Mouse (Mus musculus) T-cell, adult 2 months (primary cell): ENCODE data around the gene Slc20a1.

Experiments
- DNase-seq: peaks from one replicate; pipeline ENCODE4 v3.0.0; 2022; ENCODE audit warnings: low spot score

Gene Slc20a1

DNA sequence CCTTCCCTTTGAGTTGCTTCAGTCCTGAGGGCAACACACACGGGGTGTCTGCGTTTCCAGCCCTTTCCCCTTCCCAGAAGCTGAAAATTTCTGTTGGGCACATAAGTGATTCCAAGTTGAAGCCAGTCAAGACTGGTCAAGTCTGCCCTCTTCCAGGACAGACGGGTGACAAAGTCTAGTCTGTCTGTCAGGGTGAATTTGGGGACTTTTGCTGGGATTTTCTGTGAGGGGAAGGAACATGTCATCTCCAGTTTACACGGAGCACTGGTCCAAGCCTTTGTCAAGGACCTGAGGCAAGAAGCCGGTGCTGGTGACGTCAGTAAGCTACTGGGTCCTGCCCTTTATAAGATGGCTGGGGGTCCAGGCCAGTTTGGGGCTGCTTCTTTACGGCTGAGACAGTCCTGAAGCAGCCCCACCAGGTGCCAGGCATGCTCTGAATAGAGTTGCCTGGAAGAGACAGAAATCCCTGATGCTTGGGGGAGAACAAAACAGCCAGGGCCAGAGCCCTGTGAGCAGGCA, 28.5 kb downstream of the Slc20a1 start:
- DNase-seq: no peak

DNA sequence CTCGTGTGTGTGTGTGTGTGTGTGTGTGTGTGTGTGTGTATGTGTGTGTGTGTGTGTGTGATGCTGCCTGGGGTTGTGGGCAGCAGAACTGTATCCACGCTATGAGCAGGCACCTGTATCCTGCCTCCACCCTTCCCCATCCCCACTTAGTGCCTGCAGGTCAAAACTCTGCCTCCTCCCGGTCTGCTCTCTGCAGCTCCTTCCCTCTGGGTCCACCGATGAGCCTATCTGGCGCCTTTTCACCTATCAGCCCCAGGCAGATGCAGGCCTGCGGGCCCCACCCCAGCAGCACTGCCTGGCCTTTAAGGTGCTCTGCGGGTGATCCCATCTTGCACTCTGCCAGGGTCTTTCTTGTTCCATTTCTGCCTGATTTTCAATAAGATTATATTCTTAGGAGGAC, 29.1 kb downstream of the Slc20a1 start:
- no peak for DNase-seq

GRCm38 (mm10) chr2:129228571-129228970, 30.0 kb downstream of the Slc20a1 start:
- no peak for DNase-seq

DNA sequence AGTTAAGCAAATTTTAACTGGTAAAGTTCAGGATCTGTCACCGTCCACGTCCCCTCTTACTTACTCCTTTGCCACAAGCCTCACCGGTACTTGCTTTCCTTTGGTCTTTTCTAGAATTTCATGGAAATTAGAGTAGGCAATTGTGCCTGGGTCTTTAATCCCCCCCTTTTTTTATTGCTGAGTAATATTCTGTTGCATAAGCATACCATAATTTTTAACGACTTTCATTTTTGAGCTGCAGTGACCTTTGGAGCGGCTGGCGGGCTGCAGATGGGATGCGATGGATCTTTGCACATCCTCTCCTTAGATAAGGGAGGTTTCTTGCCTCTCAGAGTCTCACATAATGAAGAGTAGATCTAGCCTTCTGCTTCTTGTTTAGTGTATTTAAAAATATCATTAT, 30.8 kb downstream of the Slc20a1 start:
- DNase-seq: no peak

DNA sequence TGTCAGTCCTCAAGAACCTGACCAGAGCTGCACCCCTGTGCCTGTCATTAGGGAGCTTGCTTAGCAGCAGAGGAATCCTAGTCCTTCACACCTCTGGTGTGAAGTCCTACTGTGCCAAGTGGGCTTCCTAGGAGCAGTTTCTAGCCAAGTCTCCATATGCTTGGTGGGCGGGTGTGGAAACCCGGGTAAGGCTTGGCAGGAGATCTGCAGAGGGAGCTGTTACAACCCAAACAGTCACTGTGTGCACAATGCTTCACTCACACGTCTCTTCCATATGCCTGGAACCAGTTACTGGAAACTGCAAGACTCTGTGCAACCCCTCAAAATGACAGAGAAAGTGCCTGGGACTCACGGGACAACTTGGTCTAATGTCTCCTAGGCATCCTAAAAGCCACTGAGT, 33.5 kb downstream of the Slc20a1 start:
- no peak for DNase-seq

DNA sequence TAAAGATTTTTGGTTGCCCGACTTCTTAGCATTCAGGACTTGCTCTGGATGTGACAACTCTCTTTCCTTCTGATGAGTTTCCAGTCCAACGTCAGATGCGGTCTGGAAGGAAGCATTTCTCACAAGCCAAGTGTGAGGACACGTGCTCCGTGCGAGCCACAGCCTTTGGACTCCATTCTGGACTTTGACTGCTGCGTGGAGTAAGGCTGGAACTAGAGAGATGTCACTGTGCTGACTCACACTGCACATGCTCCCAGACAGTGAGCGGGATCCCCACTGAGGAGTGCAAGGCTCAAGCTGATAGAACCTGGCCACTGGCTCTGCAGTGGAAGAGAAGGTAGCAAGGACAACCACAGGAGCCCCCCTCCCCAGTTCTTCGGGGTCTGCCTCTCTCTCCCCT, 33.9 kb downstream of the Slc20a1 start:
- no peak for DNase-seq

GRCm38 (mm10) chr2:129233218-129233617, 34.7 kb downstream of the Slc20a1 start:
- DNase-seq: no peak

DNA sequence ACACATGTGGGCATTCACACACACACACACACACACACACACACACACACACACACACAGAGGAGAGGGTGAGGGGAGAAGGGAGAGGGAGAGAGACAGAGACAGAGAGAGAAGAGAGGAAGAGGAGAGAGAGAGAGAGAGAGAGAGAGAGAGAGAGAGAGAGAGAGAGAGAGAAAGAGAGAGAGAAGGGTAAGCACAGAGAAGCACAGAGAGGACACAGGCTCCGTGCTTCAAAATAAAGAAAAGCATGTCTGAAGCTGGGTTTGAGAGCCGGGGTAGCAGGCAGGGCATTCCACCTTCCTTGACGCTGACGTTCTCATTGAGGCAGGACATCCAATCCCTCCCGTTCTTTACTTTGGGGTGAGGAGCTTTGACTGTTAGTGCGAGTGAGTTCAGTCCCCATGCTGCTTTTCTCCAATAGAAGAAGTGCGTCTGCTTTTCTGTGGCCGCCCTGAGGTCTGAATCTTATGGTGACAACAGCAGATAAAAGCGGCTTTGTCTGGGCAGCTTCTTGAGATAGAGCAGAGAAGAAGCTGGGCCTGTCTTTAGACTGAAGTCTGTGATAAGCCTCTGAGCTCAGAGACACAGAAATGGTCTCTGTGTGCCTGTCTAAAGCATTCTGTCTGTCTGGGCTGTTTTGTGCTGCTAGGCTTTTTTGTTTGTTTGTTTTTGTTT, 35.4 kb downstream of the Slc20a1 start:
- no peak for DNase-seq

GRCm38 (mm10) chr2:129234731-129235130, 36.2 kb downstream of the Slc20a1 start:
- no peak for DNase-seq

GRCm38 (mm10) chr2:129236526-129236925, 38.0 kb downstream of the Slc20a1 start:
- DNase-seq: no peak

DNA sequence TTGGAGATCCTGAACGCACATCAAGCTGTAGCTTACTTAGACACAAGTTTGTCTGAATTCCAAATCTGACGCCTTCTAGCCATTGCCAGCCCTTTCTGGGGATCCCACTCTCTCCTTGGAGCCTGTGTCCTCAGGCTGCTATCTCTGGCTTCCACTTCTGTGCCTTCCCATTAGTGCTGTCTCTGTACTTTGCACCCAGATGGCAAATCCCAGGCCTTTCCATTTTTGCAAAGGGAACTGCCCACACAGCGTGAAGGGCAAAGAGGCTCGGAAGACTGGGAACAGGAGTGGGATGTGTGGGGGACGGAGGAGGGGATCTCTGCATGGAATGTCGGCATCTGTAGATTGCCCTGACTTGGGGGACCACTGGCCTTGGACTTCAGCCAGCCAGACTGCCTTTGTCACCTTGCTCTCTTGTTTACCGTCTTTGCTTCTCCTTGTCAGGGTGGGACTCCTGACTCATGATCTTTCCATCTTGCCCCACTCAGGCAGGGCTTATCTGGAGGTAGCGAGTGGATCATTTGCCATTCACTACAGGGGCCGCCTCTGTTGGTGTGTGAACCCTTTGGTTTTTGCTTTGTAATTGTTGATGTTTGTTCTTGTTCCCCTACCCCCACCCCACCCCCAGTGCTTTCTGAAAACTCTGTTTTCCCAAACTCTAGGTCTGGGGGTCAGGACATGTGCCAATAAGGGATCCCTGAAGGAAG, 42.3 kb downstream of the Slc20a1 start:
- DNase-seq: no peak

GRCm38 (mm10) chr2:129241845-129242833, 43.6 kb downstream of the Slc20a1 start:
- no peak for DNase-seq

DNA sequence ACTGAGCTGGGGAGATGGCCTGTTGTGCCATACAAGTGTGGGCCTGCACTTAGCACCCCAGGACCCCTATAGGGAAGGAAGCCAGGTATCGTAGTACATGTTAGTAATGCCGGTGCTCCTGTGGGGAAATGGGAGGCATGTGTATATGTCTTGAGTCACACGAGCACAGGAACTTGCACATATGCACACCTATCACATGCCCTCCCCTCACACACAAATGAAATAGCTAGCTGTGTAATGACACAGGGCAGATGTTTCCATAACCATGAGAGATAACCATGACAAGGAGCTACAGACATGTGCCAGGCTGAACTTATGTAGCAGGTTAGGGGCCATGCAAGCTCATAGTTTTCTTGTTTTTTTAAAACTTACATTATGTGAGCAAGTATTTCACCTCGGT, 44.4 kb downstream of the Slc20a1 start:
- DNase-seq: no peak

DNA sequence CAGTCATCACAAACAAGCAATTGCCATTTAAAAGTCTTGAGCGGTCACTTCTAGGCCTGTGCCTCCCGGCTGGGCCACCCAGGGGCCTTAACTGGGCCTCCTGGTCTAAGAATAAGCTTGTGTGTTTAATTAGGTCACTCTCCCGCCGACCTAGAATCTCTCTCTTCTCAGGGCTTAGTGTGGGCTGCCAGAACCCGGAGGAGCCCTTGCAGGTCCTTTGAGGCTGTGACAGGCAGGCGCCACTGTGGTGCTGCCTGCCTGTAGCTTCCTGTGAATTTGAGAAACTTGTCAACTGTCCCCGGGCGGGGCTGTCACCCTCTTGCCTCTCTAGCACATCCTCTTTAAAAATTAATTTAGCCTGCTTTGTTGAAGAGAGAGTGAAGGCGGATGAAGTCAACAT, 45.2 kb downstream of the Slc20a1 start:
- DNase-seq: peak; percentile 67

- DNase-seq: no peak
These were observed 46.0 kb downstream of the Slc20a1 start for GRCm38 (mm10) chr2:129244446-129245120.

GRCm38 (mm10) chr2:129245618-129246017, 47.1 kb downstream of the Slc20a1 start:
- DNase-seq: no peak

GRCm38 (mm10) chr2:129246436-129246835, 47.9 kb downstream of the Slc20a1 start:
- DNase-seq: no peak

GRCm38 (mm10) chr2:129246924-129247323, 48.4 kb downstream of the Slc20a1 start:
- DNase-seq: no peak

DNA sequence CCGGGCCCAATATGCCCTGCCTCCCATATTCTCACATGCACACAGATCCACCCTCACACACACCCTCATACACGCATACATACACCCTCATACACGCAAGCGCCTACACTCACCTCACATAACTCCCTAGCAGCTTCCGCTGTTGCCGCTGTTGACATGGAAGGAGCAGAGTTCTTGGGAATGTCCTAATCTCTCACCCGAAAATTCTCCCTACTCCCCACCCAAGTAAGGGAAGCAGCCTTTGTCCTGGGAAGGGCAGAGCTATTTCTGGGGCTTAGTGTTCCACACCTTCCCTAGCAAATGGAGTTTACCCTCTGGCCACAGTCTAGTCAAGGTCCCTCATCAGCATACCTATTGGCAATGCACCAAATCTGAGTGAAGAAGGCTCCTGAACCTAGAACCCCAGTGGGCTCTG, 49.1 kb downstream of the Slc20a1 start:
- no peak for DNase-seq

- DNase-seq: no peak
These were observed 50.8 kb downstream of the Slc20a1 start for GRCm38 (mm10) chr2:129249321-129249720.

GRCm38 (mm10) chr2:129252836-129253630, 54.5 kb downstream of the Slc20a1 start:
- no peak for DNase-seq
